Mouse (Mus musculus) midbrain, postnatal 0 days (tissue): Measurements from ENCODE around the gene Gm8764. TPM values are rescaled to one million over a fixed set of nuclear protein-coding genes. Genes with fewer than 3 reads are reported as not detected.

Experiments used
- ATAC-seq: fragments of 200-750 bp; cut with Nextera tagmentation; 2 replicates; pipeline ENCODE4 v1.8.0; 2017; ENCODE audit warnings: moderate number of reproducible peaks, mild to moderate bottlenecking, moderate TSS enrichment, moderate library complexity; ENCODE audit not compliant: low FRiP score
- DNase-seq: peaks from one replicate; pipeline ENCODE4 v3.0.0-alpha.2; 2015; ENCODE audit warnings: low spot score
- H3K27ac ChIP-seq: fragments of 300-500 bp; sonication (generic); 2 replicates; pipeline ENCODE4 v1.5.1; 2014; ENCODE audit warnings: low read depth, mild to moderate bottlenecking, low read length, mixed read lengths
- H3K27me3 ChIP-seq: fragments of 300-500 bp; sonication (generic); 2 replicates; pipeline ENCODE4 v1.6.1; 2014; ENCODE audit warnings: low read length, control low read depth, mixed read lengths; ENCODE audit not compliant: insufficient read depth
- H3K36me3 ChIP-seq: fragments of 300-500 bp; sonication (generic); 2 replicates; pipeline ENCODE4 v1.6.1; 2014; ENCODE audit warnings: low read length, control low read depth, mixed read lengths; ENCODE audit not compliant: insufficient read depth
- H3K4me1 ChIP-seq: fragments of 300-500 bp; sonication (generic); 2 replicates; pipeline ENCODE4 v1.6.1; 2014; ENCODE audit warnings: mild to moderate bottlenecking, control low read depth, antibody characterized with exemption, low read length, mixed read lengths; ENCODE audit not compliant: insufficient read depth
- H3K4me2 ChIP-seq: fragments of 300-500 bp; sonication (generic); 2 replicates; pipeline ENCODE4 v1.6.1; 2014; ENCODE audit warnings: low read depth, mild to moderate bottlenecking, low read length, mixed read lengths; ENCODE audit not compliant: poor library complexity, severe bottlenecking
- H3K4me3 ChIP-seq: fragments of 300-500 bp; sonication (generic); 2 replicates; pipeline ENCODE4 v1.5.1; 2014; ENCODE audit warnings: low read depth, mild to moderate bottlenecking, low read length, moderate library complexity
- H3K9ac ChIP-seq: fragments of 300-500 bp; sonication (generic); replicated peaks from 2 replicates; pipeline ENCODE4 v1.6.1; 2014; ENCODE audit warnings: mild to moderate bottlenecking, low read length, moderate library complexity, mixed read lengths; ENCODE audit not compliant: poor library complexity, severe bottlenecking
- H3K9me3 ChIP-seq: fragments of 300-500 bp; sonication (generic); 2 replicates; pipeline ENCODE4 v1.6.1; 2016; ENCODE audit warnings: low read length, control low read depth
- CTCF ChIP-seq: IDR thresholded peaks from 2 replicates; pipeline ENCODE4 v1.5.1; 2016; ENCODE audit warnings: antibody characterized with exemption, mild to moderate bottlenecking
- WGBS: fragments of 180-500 bp; shearing (Covaris S2); extraction: QIAGEN DNeasy Blood & Tissue Kit; methylation state at CpG from one replicate; pipeline ENCODE4 v1.1.7; 2014; 5-methylcytosine and 5-hydroxymethylcytosine counted together
- polyA plus RNA-seq: library from polyadenylated mRNA; unstranded; fragments of >200 nt; fragmentation: Nextera tagmentation; extraction: Ambion mirVana; gene quantifications from 2 replicates; pipeline ENCODE4 v1.2.1, GENCODE M21; 2015
- total RNA-seq: library from RNA; depleted of rRNA; stranded (reverse); fragments of >200 nt; gene quantifications from 2 replicates; pipeline ENCODE4 v1.2.3, GENCODE M21; 2014; rRNA removed

The Gm8764 gene
- total and polyA plus RNA-seq, 2 experiments from 2014 or later: not detected

- no peaks in the 10 kb centered on the region for H3K9me3 ChIP-seq
- H3K4me3 ChIP-seq: no peak overlapping the region
- H3K27me3 ChIP-seq: no peaks in the 10 kb centered on the region
- H3K4me2 ChIP-seq: no peak overlapping the region
- no peak overlapping the region for H3K9ac ChIP-seq
- no peaks in the 10 kb centered on the region for H3K4me1 ChIP-seq
- WGBS: 83% methylated on average over 1 of the region's 1 CpGs
- H3K27ac ChIP-seq: no peak overlapping the region
- no peak for ATAC-seq
- no peaks in the 10 kb centered on the region for H3K36me3 ChIP-seq
- DNase-seq: no peak
- no peak for TF ChIP-seq CTCF
Observed at GRCm38 (mm10) chr10:104209655-104210054, 49.8 kb downstream of the Gm8764 start.

GRCm38 (mm10) chr10:104210268-104210990 lies 50.6 kb downstream of the Gm8764 start:
- no peak for DNase-seq
- H3K27me3 ChIP-seq: no peaks in the 10 kb centered on the region
- ATAC-seq: no peak
- no peaks in the 10 kb centered on the region for H3K4me1 ChIP-seq
- H3K36me3 ChIP-seq: no peaks in the 10 kb centered on the region
- 85% methylated on average over 3 of the region's 3 CpGs for WGBS
- H3K27ac ChIP-seq: no peak overlapping the region
- no peaks in the 10 kb centered on the region for H3K9me3 ChIP-seq
- no peak for TF ChIP-seq CTCF
- H3K4me2 ChIP-seq: no peak overlapping the region
- H3K9ac ChIP-seq: no peak overlapping the region
- no peak overlapping the region for H3K4me3 ChIP-seq

Other genes with a start within 250 kb of the Gm8764 start
- not detected in 2 replicates for gene Gm21293, start 17.0 kb upstream of the Gm8764 start, total RNA-seq
- gene Gm21293, start 17.0 kb upstream of the Gm8764 start, polyA plus RNA-seq: not detected in 2 replicates
- not detected in 2 replicates for gene Gm6763, start 8.5 kb upstream of the Gm8764 start, total RNA-seq
- gene Gm6763, start 8.5 kb upstream of the Gm8764 start, polyA plus RNA-seq: not detected in 2 replicates
- gene Gm21304, start 8.5 kb downstream of the Gm8764 start, total RNA-seq: not detected in 2 replicates
- not detected in 2 replicates for gene Gm21304, start 8.5 kb downstream of the Gm8764 start, polyA plus RNA-seq
- gene Gm21312, start 17.0 kb downstream of the Gm8764 start, total RNA-seq: not detected in 2 replicates
- gene Gm21312, start 17.0 kb downstream of the Gm8764 start, polyA plus RNA-seq: not detected in 2 replicates
- gene Gm20765, start 25.5 kb downstream of the Gm8764 start, total RNA-seq: not detected in 2 replicates
- not detected in 2 replicates for gene Gm20765, start 25.5 kb downstream of the Gm8764 start, polyA plus RNA-seq
- not detected in 2 replicates for gene Gm4340, start 34.0 kb downstream of the Gm8764 start, total RNA-seq
- not detected in 2 replicates for gene Gm4340, start 34.0 kb downstream of the Gm8764 start, polyA plus RNA-seq